Mouse (Mus musculus): ENCODE data around the gene Apol6.

GRCm38 (mm10) chr15:76998048-76998447 is 46.5 kb upstream of the Apol6 start:
- TF ChIP-seq CTCF (IDR thresholded peaks at IDR 0.05; ENCODE audit: insufficient read depth, low read depth, low read length) (no peak), POLR2A (IDR thresholded peaks at IDR 0.05; ENCODE audit: insufficient read depth, low read depth, low read length) (no peak)

Measured in olfactory bulb, adult 2 months (tissue).